Mouse (Mus musculus): ENCODE results near the gene Gm5538. TPM values are rescaled to one million over a fixed set of nuclear protein-coding genes. Genes with fewer than 3 reads are reported as not detected.

Gene Gm5538
- polyA plus RNA-seq (2014; fragmentation: Nextera tagmentation; extraction: Ambion mirVana), result not detected in 2 replicates

- H3K9ac ChIP-seq (ENCODE audit: low read length), result no peak within 1 kb of the TSS
- no peak within 1 kb of the TSS for H3K4me3 ChIP-seq (ENCODE audit: low read depth, low read length)
- no peaks in the 10 kb centered on the region for H3K4me1 ChIP-seq (ENCODE audit: control insufficient read depth, insufficient read depth, low read length)
- no peak within 1 kb of the TSS for H3K27ac ChIP-seq (ENCODE audit: low read depth, low read length)
- H3K36me3 ChIP-seq (ENCODE audit: control insufficient read depth, insufficient read depth, low read length), result no peaks in the 10 kb centered on the region
- no peaks in the 10 kb centered on the region for H3K27me3 ChIP-seq (replicated peaks; ENCODE audit: control insufficient read depth, insufficient read depth, low read length)
- 93% methylated on average over 2 of the region's 2 CpGs for WGBS
- no peak within 1 kb of the TSS for H3K4me2 ChIP-seq (ENCODE audit: low read length)
- DNase-seq (ENCODE audit: low spot score) (no peak), ATAC-seq (no peak)
- no peaks in the 10 kb centered on the region for H3K9me3 ChIP-seq (replicated peaks; ENCODE audit: control insufficient read depth, low read length)
Measured at GRCm38 (mm10) chr3:59729490-59729889, at the start of gene Gm5538. Gm5538 (plus strand) TSS chr3:59729790.

GRCm38 (mm10) chr3:59697391-59697790 lies 32.2 kb upstream of the Gm5538 start:
- H3K9ac ChIP-seq (ENCODE audit: low read length), result no peak overlapping the region
- H3K4me3 ChIP-seq (ENCODE audit: low read depth, low read length), result no peak overlapping the region
- no peaks in the 10 kb centered on the region for H3K4me1 ChIP-seq (ENCODE audit: control insufficient read depth, insufficient read depth, low read length)
- H3K27ac ChIP-seq (ENCODE audit: low read depth, low read length), result no peak overlapping the region
- no peaks in the 10 kb centered on the region; the same call in 1 of the 2 replicates for H3K9me3 ChIP-seq (replicated peaks; ENCODE audit: control insufficient read depth, low read length)
- no peak overlapping the region for H3K4me2 ChIP-seq (ENCODE audit: low read length)
- DNase-seq (ENCODE audit: low spot score) (no peak), ATAC-seq (no peak)
- H3K27me3 ChIP-seq (replicated peaks; ENCODE audit: control insufficient read depth, insufficient read depth, low read length), result no peaks in the 10 kb centered on the region
- 88% methylated on average over 3 of the region's 3 CpGs for WGBS
- H3K36me3 ChIP-seq (ENCODE audit: control insufficient read depth, insufficient read depth, low read length), result no peaks in the 10 kb centered on the region

- no peak overlapping the region for H3K27ac ChIP-seq (ENCODE audit: low read depth, low read length)
- 88% methylated on average over 1 of the region's 1 CpGs for WGBS
- no peak overlapping the region for H3K4me3 ChIP-seq (ENCODE audit: low read depth, low read length)
- no peaks in the 10 kb centered on the region for H3K9me3 ChIP-seq (replicated peaks; ENCODE audit: control insufficient read depth, low read length)
- no peaks in the 10 kb centered on the region for H3K36me3 ChIP-seq (ENCODE audit: control insufficient read depth, insufficient read depth, low read length)
- H3K4me1 ChIP-seq (ENCODE audit: control insufficient read depth, insufficient read depth, low read length), result no peaks in the 10 kb centered on the region
- DNase-seq (ENCODE audit: low spot score), result no peak
- no peak overlapping the region for H3K4me2 ChIP-seq (ENCODE audit: low read length)
- no peak for ATAC-seq
- no peaks in the 10 kb centered on the region for H3K27me3 ChIP-seq (replicated peaks; ENCODE audit: control insufficient read depth, insufficient read depth, low read length)
- H3K9ac ChIP-seq (ENCODE audit: low read length), result no peak overlapping the region
Measured at GRCm38 (mm10) chr3:59702614-59703110, 26.9 kb upstream of the Gm5538 start.

- Histone ChIP-seq H3K9me3 (replicated peaks; ENCODE audit: control insufficient read depth, low read length) (no peaks in the 10 kb centered on the region), H3K9ac (ENCODE audit: low read length) (no peak overlapping the region), H3K4me2 (ENCODE audit: low read length) (no peak overlapping the region), H3K36me3 (ENCODE audit: control insufficient read depth, insufficient read depth, low read length) (no peaks in the 10 kb centered on the region), H3K27ac (ENCODE audit: low read depth, low read length) (no peak overlapping the region), H3K4me1 (ENCODE audit: control insufficient read depth, insufficient read depth, low read length) (no peaks in the 10 kb centered on the region), H3K4me3 (ENCODE audit: low read depth, low read length) (no peak overlapping the region), H3K27me3 (replicated peaks; ENCODE audit: control insufficient read depth, insufficient read depth, low read length) (no peaks in the 10 kb centered on the region)
- 81% methylated on average over 1 of the region's 1 CpGs for WGBS
- DNase-seq (ENCODE audit: low spot score) (no peak), ATAC-seq (no peak)
Measured at GRCm38 (mm10) chr3:59739866-59740265, 10.3 kb downstream of the Gm5538 start.

GRCm38 (mm10) chr3:59744181-59744580 lies 14.6 kb downstream of the Gm5538 start:
- H3K4me1 ChIP-seq (ENCODE audit: control insufficient read depth, insufficient read depth, low read length), result no peaks in the 10 kb centered on the region
- H3K9ac ChIP-seq (ENCODE audit: low read length), result no peak overlapping the region
- no peak overlapping the region for H3K4me3 ChIP-seq (ENCODE audit: low read depth, low read length)
- ATAC-seq (no peak), DNase-seq (ENCODE audit: low spot score) (peak; percentile 1)
- no peaks in the 10 kb centered on the region for H3K27me3 ChIP-seq (replicated peaks; ENCODE audit: control insufficient read depth, insufficient read depth, low read length)
- H3K9me3 ChIP-seq (replicated peaks; ENCODE audit: control insufficient read depth, low read length), result no peaks in the 10 kb centered on the region
- no peaks in the 10 kb centered on the region for H3K36me3 ChIP-seq (ENCODE audit: control insufficient read depth, insufficient read depth, low read length)
- no peak overlapping the region for H3K4me2 ChIP-seq (ENCODE audit: low read length)
- WGBS, result 9% methylated on average over 2 of the region's 2 CpGs
- no peak overlapping the region for H3K27ac ChIP-seq (ENCODE audit: low read depth, low read length)

Other genes with a start within 250 kb of the Gm5538 start
- gene Gm8298, start 131.3 kb downstream of the Gm5538 start, polyA plus RNA-seq (2014; fragmentation: Nextera tagmentation; extraction: Ambion mirVana), result not detected in 2 replicates
- gene C130079G13Rik, start 195.4 kb downstream of the Gm5538 start, polyA plus RNA-seq (2014; fragmentation: Nextera tagmentation; extraction: Ambion mirVana), result not detected in 2 replicates

All from forebrain, embryonic 14.5 days (tissue).